Mouse (Mus musculus): Measurements from ENCODE around the gene Rpain. TPM values are rescaled to one million over a fixed set of nuclear protein-coding genes. Genes with fewer than 3 reads are reported as not detected.

The Rpain gene
- total and polyA plus RNA-seq, 3 experiments, result 54.1 to 80.6 (median 64.6) TPM

DNA sequence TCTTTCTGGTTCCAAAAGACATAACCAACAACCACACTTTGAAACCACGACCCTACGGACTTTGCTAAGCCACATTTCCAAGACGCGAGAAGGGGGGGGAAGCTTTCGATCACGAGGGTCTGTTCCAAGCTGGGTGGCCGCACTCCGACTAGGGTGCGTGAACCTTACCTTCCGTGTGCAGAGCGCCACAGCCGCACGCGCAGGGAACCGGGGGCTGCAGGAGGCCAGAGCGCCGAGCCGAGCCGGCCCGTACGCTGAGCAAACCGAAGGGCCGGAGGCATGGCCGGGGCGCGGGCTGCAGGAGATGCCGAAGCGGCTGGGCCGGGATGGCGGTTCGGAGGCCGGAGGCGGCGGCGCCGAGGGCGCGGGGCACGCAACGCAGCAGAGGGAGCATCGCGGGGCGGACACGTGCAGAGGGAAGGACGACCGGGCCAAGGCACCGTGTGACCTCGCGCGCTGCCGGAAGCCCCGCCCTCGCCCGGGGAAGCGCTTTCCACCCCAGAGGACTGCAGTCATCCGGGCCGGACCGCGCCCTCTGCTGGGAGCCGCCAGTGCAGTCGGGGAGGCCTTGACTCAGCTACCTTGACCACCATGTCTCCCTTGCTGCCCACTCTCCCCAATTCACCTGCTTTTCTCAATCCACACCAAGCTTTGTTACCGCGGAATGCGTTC, 12.7 kb downstream of the Rpain start, which contains the start of gene C1qbp (continued):
- TF ChIP-seq NRF1 (IDR thresholded peaks at IDR 0.05; ENCODE audit: low read depth, low read length) (no peak; the same call in 1 of the 2 replicates), USF2 (conservative IDR thresholded peaks at IDR 0.05; ENCODE audit: low read depth, low read length) (no peak; the same call in 1 of the 2 replicates), ZNF384 (IDR thresholded peaks at IDR 0.05; ENCODE audit: low read depth, low read length) (no peak), JUN (IDR thresholded peaks at IDR 0.05; ENCODE audit: insufficient read depth, low read depth, low read length) (no peak), RCOR1 (conservative IDR thresholded peaks at IDR 0.05; ENCODE audit: low read depth, low read length) (no peak), NELFE (IDR thresholded peaks at IDR 0.05; ENCODE audit: low read depth, low read length) (peak; percentile 71), TCF12 (IDR thresholded peaks at IDR 0.05; ENCODE audit: low read depth, low read length) (peak; percentile 96), MXI1 (IDR thresholded peaks at IDR 0.05; ENCODE audit: low read depth, low read length) (peak; percentile 99), SMC3 (IDR thresholded peaks at IDR 0.05; ENCODE audit: low read depth, low read length) (peak; percentile 94), IRF4 (IDR thresholded peaks at IDR 0.05; ENCODE audit: low read depth, low read length) (peak; percentile 45; the same call in 1 of the 2 replicates), HCFC1 (IDR thresholded peaks at IDR 0.05; ENCODE audit: low read depth, low read length) (peak; percentile 93), ZC3H11A (IDR thresholded peaks at IDR 0.05; ENCODE audit: low read depth, low read length) (no peak), MYC (IDR thresholded peaks at IDR 0.05; ENCODE audit: low read depth, low read length) (peak; percentile 96), RAD21 (IDR thresholded peaks at IDR 0.05; ENCODE audit: low read depth, low read length) (no peak), CTCF (conservative IDR thresholded peaks at IDR 0.05 in 1 of 2, IDR thresholded peaks at IDR 0.05 in 1 of 2; ENCODE audit: low read depth in 2 of 2, low read length in 2 of 2) (peak; percentile 73 to 94), UBTF (IDR thresholded peaks at IDR 0.05; ENCODE audit: low read depth, low read length) (peak; percentile 91; the same call in 1 of the 2 replicates), ETS1 (conservative IDR thresholded peaks at IDR 0.05; ENCODE audit: low read depth, low read length) (0 out of 2 replicates have a peak, but pooled peaks have one; percentile 20), CHD1 (IDR thresholded peaks at IDR 0.05; ENCODE audit: low read depth, low read length) (no peak)

DNA sequence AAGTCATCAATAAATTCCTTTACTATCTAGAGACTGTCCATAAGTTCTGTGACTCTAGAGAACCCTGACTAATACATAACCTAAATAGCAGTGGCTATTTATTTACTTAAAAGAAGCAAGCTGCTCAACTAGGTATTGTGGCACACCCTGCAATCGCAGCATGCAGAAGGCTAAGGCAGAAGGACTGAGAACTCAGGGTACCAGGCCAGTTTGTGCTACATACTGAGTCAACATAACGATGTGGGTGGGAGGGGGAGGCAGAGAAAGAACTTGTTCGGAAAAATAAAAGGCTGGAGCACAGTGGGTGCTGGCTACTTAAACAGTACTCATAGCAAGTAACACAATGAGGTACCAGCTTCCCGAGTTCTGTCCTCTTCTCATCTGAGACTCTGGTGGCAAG, 31.2 kb downstream of the Rpain start:
- Histone ChIP-seq H3K4me2 (ENCODE audit: insufficient read depth, low read depth, poor library complexity, severe bottlenecking) (no peak overlapping the region), H3K9ac (ENCODE audit: insufficient read depth, low read depth) (no peak overlapping the region), H3K4me1 (ENCODE audit: control insufficient read depth in 1 of 2, insufficient read depth in 2 of 2) (peaks cover 7 to 28% of the 10 kb centered on the region in 2 experiments), H3K36me3 (replicated peaks in 1 of 2; ENCODE audit: control insufficient read depth in 1 of 2, insufficient read depth in 1 of 2, low read length in 1 of 2) (peaks cover 39 to 61% of the 10 kb centered on the region in 2 experiments), H3K27ac (ENCODE audit: insufficient read depth, low read depth) (no peak overlapping the region), H3K79me2 (replicated peaks; ENCODE audit: control insufficient read depth, extremely low read depth, insufficient read depth, poor library complexity, severe bottlenecking) (peaks cover 34% of the 10 kb centered on the region), H3K9me3 (replicated peaks; ENCODE audit: low read length) (no peaks in the 10 kb centered on the region), H3K4me3 (replicated peaks in 1 of 3; ENCODE audit: low read depth in 2 of 3, low read length in 2 of 3, poor library complexity in 1 of 3) (no peak overlapping the region), H3K27me3 (replicated peaks) (no peaks in the 10 kb centered on the region)
- TF ChIP-seq KAT2A (IDR thresholded peaks at IDR 0.05; ENCODE audit: insufficient replicate concordance, low read length) (no peak), MYC (IDR thresholded peaks at IDR 0.05; ENCODE audit: low read depth, low read length) (no peak), ZNF384 (IDR thresholded peaks at IDR 0.05; ENCODE audit: low read depth, low read length) (no peak), TCF12 (IDR thresholded peaks at IDR 0.05; ENCODE audit: low read depth, low read length) (no peak), USF1 (IDR thresholded peaks at IDR 0.05; ENCODE audit: low read depth, low read length) (no peak), ELF1 (IDR thresholded peaks at IDR 0.05; ENCODE audit: low read depth, low read length) (no peak), NELFE (IDR thresholded peaks at IDR 0.05; ENCODE audit: low read depth, low read length) (no peak)
- in situ Hi-C loops (cut with MboI; ENCODE audit: low pct_ligation_motif_present, low pct_unique_long_range_greater_than_20kb, low sequenced_read_pairs), result no loop called here
- dilution Hi-C loops (cut with MboI; ENCODE audit: extremely low pct_ligation_motif_present, extremely low pct_unique_long_range_greater_than_20kb, low sequenced_read_pairs), result no loop called here
- DNase-seq (ENCODE audit: extremely low read depth), result no peak

Data from CH12.LX (cell line).